Mouse (Mus musculus) natural killer cell, adult 2 months (primary cell): ENCODE results near the gene Wdr76.
"Not testable (repeated sequence)": the region's sequence is repeated elsewhere in the genome, so short reads cannot be mapped to it uniquely, and the experiment has no call there.

Experiments
- DNase-seq, 2 experiments: peaks; one replicate each; pipeline ENCODE4 v3.0.0; 2022; ENCODE audit warnings: low spot score in 2 of 2

The Wdr76 gene

GRCm38 (mm10) chr2:121518711-121519110 is 12.2 kb downstream of the Wdr76 start:
- not testable (repeated sequence) for DNase-seq

- DNase-seq: no peak
Observed at GRCm38 (mm10) chr2:121522006-121522405, 15.5 kb downstream of the Wdr76 start.

GRCm38 (mm10) chr2:121522830-121523229 is 16.3 kb downstream of the Wdr76 start:
- DNase-seq: not testable (repeated sequence)

- DNase-seq: no peak
Observed at GRCm38 (mm10) chr2:121525056-121525455, 18.5 kb downstream of the Wdr76 start.

GRCm38 (mm10) chr2:121544829-121545228 is 38.3 kb downstream of the Wdr76 start:
- no peak for DNase-seq

GRCm38 (mm10) chr2:121549630-121550029 is 43.1 kb downstream of the Wdr76 start:
- no peak for DNase-seq

GRCm38 (mm10) chr2:121551271-121551670 is 44.7 kb downstream of the Wdr76 start:
- no peak for DNase-seq

GRCm38 (mm10) chr2:121563117-121563516 is 56.6 kb downstream of the Wdr76 start:
- DNase-seq: no peak

GRCm38 (mm10) chr2:121565911-121566310 is 59.4 kb downstream of the Wdr76 start:
- DNase-seq: no peak

- no peak for DNase-seq
Observed at GRCm38 (mm10) chr2:121570049-121570448, 63.5 kb downstream of the Wdr76 start.

- no peak for DNase-seq
Observed at GRCm38 (mm10) chr2:121570999-121571655, 64.6 kb downstream of the Wdr76 start.

GRCm38 (mm10) chr2:121571780-121572179 is 65.3 kb downstream of the Wdr76 start:
- DNase-seq: peak; percentile 46 to 65

GRCm38 (mm10) chr2:121574066-121574630 is 67.6 kb downstream of the Wdr76 start:
- DNase-seq: no peak

GRCm38 (mm10) chr2:121575741-121576201 is 69.2 kb downstream of the Wdr76 start:
- no peak for DNase-seq

GRCm38 (mm10) chr2:121582809-121583376 is 76.4 kb downstream of the Wdr76 start:
- DNase-seq: no peak

- DNase-seq: no peak
Observed at GRCm38 (mm10) chr2:121583468-121584116, 77.1 kb downstream of the Wdr76 start.

GRCm38 (mm10) chr2:121584705-121585104 is 78.2 kb downstream of the Wdr76 start:
- DNase-seq: no peak

- no peak for DNase-seq
Observed at GRCm38 (mm10) chr2:121587523-121588308, 81.2 kb downstream of the Wdr76 start.

- DNase-seq: no peak
Observed at GRCm38 (mm10) chr2:121588309-121588694, 81.8 kb downstream of the Wdr76 start.

GRCm38 (mm10) chr2:121594131-121594530 is 87.6 kb downstream of the Wdr76 start:
- DNase-seq: no peak
